Mouse (Mus musculus) heart, adult 2 months (tissue): ENCODE results near the gene Dvl2. TPM values are rescaled to one million over a fixed set of nuclear protein-coding genes. Genes with fewer than 3 reads are reported as not detected.

ENCODE experiments used
- DNase-seq, 2 experiments: peaks; one replicate each; pipeline ENCODE4 v3.0.0; 2021
- H3K27ac ChIP-seq: fragments of 200-600 bp; 2 replicates; pipeline ENCODE4 v1.8.1; 2022
- H3K27me3 ChIP-seq: fragments of 200-500 bp; 2 replicates; pipeline ENCODE4 v1.6.1; 2012; ENCODE audit warnings: mild to moderate bottlenecking, low read length, inconsistent platforms, mixed read lengths; ENCODE audit not compliant: control insufficient read depth, insufficient read depth
- H3K36me3 ChIP-seq: fragments of 200-500 bp; 2 replicates; pipeline ENCODE4 v1.6.1; 2012; ENCODE audit warnings: low read length, inconsistent platforms; ENCODE audit not compliant: control insufficient read depth, insufficient read depth
- H3K4me1 ChIP-seq: fragments of 200-500 bp; 2 replicates; pipeline ENCODE4 v1.6.1; 2011; ENCODE audit warnings: low read length; ENCODE audit not compliant: control insufficient read depth, insufficient read depth
- H3K4me3 ChIP-seq: fragments of 200-600 bp; 2 replicates; pipeline ENCODE4 v1.8.1; 2022
- H3K79me2 ChIP-seq: fragments of 200-500 bp; replicated peaks from 2 replicates; pipeline ENCODE4 v1.6.1; 2012; ENCODE audit warnings: mild to moderate bottlenecking, inconsistent platforms, low read length, moderate library complexity, mixed read lengths; ENCODE audit not compliant: control insufficient read depth, insufficient read depth
- H3K9ac ChIP-seq: fragments of 200-500 bp; 2 replicates; pipeline ENCODE4 v1.6.1; 2012; ENCODE audit warnings: low read depth, mild to moderate bottlenecking, control low read depth, inconsistent platforms, low read length, mixed read lengths
- CTCF ChIP-seq: fragments of 200-600 bp; IDR thresholded peaks from 2 replicates; pipeline ENCODE4 v1.8.1; 2022; ENCODE audit warnings: antibody characterized with exemption, mild to moderate bottlenecking, moderate library complexity
- EP300 ChIP-seq: fragments of 200-500 bp; IDR thresholded peaks from 2 replicates; pipeline ENCODE4 v1.6.1; 2011; ENCODE audit warnings: low read depth, low read length, control low read depth; ENCODE audit not compliant: insufficient read depth
- POLR2A ChIP-seq: fragments of 200-500 bp; IDR thresholded peaks from 2 replicates; pipeline ENCODE4 v1.6.1; 2011; ENCODE audit warnings: mild to moderate bottlenecking, low read depth, low read length, control low read depth; ENCODE audit not compliant: insufficient read depth
- WGBS: fragments of 180-500 bp; shearing (Covaris S2); methylation state at CpG from one replicate; pipeline ENCODE4 v1.1.7; 2018; 5-methylcytosine and 5-hydroxymethylcytosine counted together
- intact Hi-C: fragments of 180-260 bp; cut with DNase I; formaldehyde crosslinking; loops from one replicate; pipeline ENCODE4 v1.15.1; 2025
- polyA plus RNA-seq: library from polyadenylated mRNA; depleted of rRNA; stranded (reverse); fragments of >200 nt; gene quantifications from 2 replicates; pipeline ENCODE4 v1.2.3, GENCODE M21; 2012
- total RNA-seq, 2 experiments: library from RNA; stranded (reverse); gene quantifications; 2 replicates each; pipeline ENCODE4 v1.2.3; 2021

The Dvl2 gene
- total and polyA plus RNA-seq, 3 experiments: 4.1 to 7.4 (median 4.9) TPM

- H3K36me3 ChIP-seq: peaks cover 25% of the 10 kb centered on the region
- H3K79me2 ChIP-seq: peaks cover 1% of the 10 kb centered on the region
- intact Hi-C loops: loop anchor here (5.0 to 10.0 kb wide), 2 partner anchors 70 to 578 kb away; partner anchors contain the start of genes Eif5a and Kdm6b
- TF ChIP-seq POLR2A (no peak), EP300 (no peak), CTCF (no peak)
- peak overlapping the region; percentile 15; the same call in 1 of the 2 replicates for H3K9ac ChIP-seq
- peaks cover 5% of the 10 kb centered on the region for H3K4me1 ChIP-seq
- 40% methylated on average over 10 of the region's 10 CpGs for WGBS
- no peak for DNase-seq
- no peaks in the 10 kb centered on the region for H3K27me3 ChIP-seq
- peak overlapping the region; percentile 87 for H3K27ac ChIP-seq
- H3K4me3 ChIP-seq: peak overlapping the region; percentile 87
These were observed 8.0 kb upstream of the Dvl2 start for GRCm38 (mm10) chr11:69992396-69992795.

GRCm38 (mm10) chr11:69992932-69993331 lies 7.5 kb upstream of the Dvl2 start:
- 0 out of 2 replicates have a peak overlapping the region, but pooled peaks have one; percentile 12 for H3K9ac ChIP-seq
- intact Hi-C loops: loop anchor here (5.0 to 10.0 kb wide), 2 partner anchors 71 to 578 kb away; partner anchors contain the start of genes Eif5a and Kdm6b
- H3K4me1 ChIP-seq: peaks cover 5% of the 10 kb centered on the region
- WGBS: 82% methylated on average over 3 of the region's 3 CpGs
- peak overlapping the region; percentile 87 for H3K27ac ChIP-seq
- H3K79me2 ChIP-seq: peaks cover 1% of the 10 kb centered on the region
- no peak overlapping the region for H3K4me3 ChIP-seq
- no peak for DNase-seq
- H3K36me3 ChIP-seq: peaks cover 25% of the 10 kb centered on the region
- TF ChIP-seq CTCF (no peak), EP300 (no peak), POLR2A (no peak)
- no peaks in the 10 kb centered on the region for H3K27me3 ChIP-seq

- H3K4me3 ChIP-seq: no peak overlapping the region
- H3K4me1 ChIP-seq: peaks cover 5% of the 10 kb centered on the region
- DNase-seq: no peak
- no peak overlapping the region for H3K9ac ChIP-seq
- TF ChIP-seq POLR2A (no peak), EP300 (no peak), CTCF (no peak)
- peaks cover 1% of the 10 kb centered on the region for H3K79me2 ChIP-seq
- peak overlapping the region; percentile 97; the same call in 1 of the 2 replicates for H3K27ac ChIP-seq
- WGBS: 85% methylated on average over 11 of the region's 11 CpGs
- peaks cover 18% of the 10 kb centered on the region for H3K36me3 ChIP-seq
- intact Hi-C loops: loop anchor here (2.0 to 10.0 kb wide), 3 partner anchors 14 to 580 kb away; partner anchors contain the start of genes Ctdnep1, Eif5a and Kdm6b
- no peaks in the 10 kb centered on the region for H3K27me3 ChIP-seq
These were observed 5.8 kb upstream of the Dvl2 start for GRCm38 (mm10) chr11:69994401-69995090.

- Histone ChIP-seq H3K9ac (peak within 1 kb of the TSS; percentile 91), H3K27ac (peak within 1 kb of the TSS; percentile 97), H3K36me3 (peaks cover 16% of the 10 kb centered on the region), H3K79me2 (peaks cover 1% of the 10 kb centered on the region), H3K4me1 (peaks cover 3% of the 10 kb centered on the region), H3K4me3 (peak within 1 kb of the TSS; percentile 98), H3K27me3 (no peaks in the 10 kb centered on the region)
- intact Hi-C loops: loop anchor here (2.0 to 10.0 kb wide), 2 partner anchors 15 to 581 kb away; partner anchors contain the start of genes Ctdnep1 and Kdm6b
- peak; percentile 96 to 99 for DNase-seq
- TF ChIP-seq POLR2A (peak; percentile 65), CTCF (peak; percentile 74), EP300 (peak; percentile 95)
- WGBS: 2% methylated on average over 33 of the region's 36 CpGs
These were observed 4.9 kb upstream of the Dvl2 start, which contains the start of gene Phf23 for GRCm38 (mm10) chr11:69995391-69995960. Gene Phf23, plus strand, starts transcription at chr11:69995777.

GRCm38 (mm10) chr11:69996161-69997061 lies 4.0 kb upstream of the Dvl2 start:
- Histone ChIP-seq H3K9ac (peak overlapping the region; percentile 91), H3K4me3 (peak overlapping the region; percentile 98), H3K79me2 (peaks cover 1% of the 10 kb centered on the region), H3K4me1 (peaks cover 5% of the 10 kb centered on the region), H3K27me3 (no peaks in the 10 kb centered on the region), H3K27ac (peak overlapping the region; percentile 97), H3K36me3 (peaks cover 15% of the 10 kb centered on the region)
- TF ChIP-seq EP300 (no peak), POLR2A (no peak), CTCF (no peak)
- 2% methylated on average over 65 of the region's 66 CpGs for WGBS
- peak in 1 of 2 experiments; percentile 52 for DNase-seq
- intact Hi-C loops: loop anchor here (10.0 kb wide), 1 partner anchor 582 kb away; the partner anchor contains the start of gene Kdm6b
